Mouse (Mus musculus): ENCODE data around the gene Megf11. TPM values are rescaled to one million over a fixed set of nuclear protein-coding genes. Genes with fewer than 3 reads are reported as not detected.

Megf11 gene
- polyA plus RNA-seq, 1 experiment from 2014 or later: 4.0 TPM

Small RNAs within 50 kb of the gene (microRNA-seq; reads per million reads assigned to microRNA genes)
- not detected for gene Gm47308

Other genes starting within 250 kb of the Megf11 start
- gene Zwilch, start 212.5 kb upstream of the Megf11 start, polyA plus RNA-seq (2015; fragmentation: Nextera tagmentation; extraction: Ambion mirVana): 26.3 and 29.1 TPM in 2 replicates
- gene Rpl4, start 212.3 kb upstream of the Megf11 start, polyA plus RNA-seq (2015; fragmentation: Nextera tagmentation; extraction: Ambion mirVana): 1,178 and 1,188 TPM in 2 replicates
- 34.3 and 35.6 TPM in 2 replicates for gene Snapc5, start 206.4 kb upstream of the Megf11 start, polyA plus RNA-seq (2015; fragmentation: Nextera tagmentation; extraction: Ambion mirVana)
- 2.9 and 3.0 TPM in 2 replicates for gene Uchl4, start 150.4 kb upstream of the Megf11 start, polyA plus RNA-seq (2015; fragmentation: Nextera tagmentation; extraction: Ambion mirVana)
- 80.4 and 81.7 TPM in 2 replicates for gene Map2k1, start 132.0 kb upstream of the Megf11 start, polyA plus RNA-seq (2015; fragmentation: Nextera tagmentation; extraction: Ambion mirVana)
- gene Tipin, start 104.0 kb upstream of the Megf11 start, polyA plus RNA-seq (2015; fragmentation: Nextera tagmentation; extraction: Ambion mirVana): 245 and 252 TPM in 2 replicates
- gene Dis3l, start 44.3 kb upstream of the Megf11 start, polyA plus RNA-seq (2015; fragmentation: Nextera tagmentation; extraction: Ambion mirVana): 21.6 and 22.5 TPM in 2 replicates